Mouse (Mus musculus): Measurements from ENCODE around the gene Arl2bp.

GRCm38 (mm10) chr8:94702844-94703813 lies 36.7 kb downstream of the Arl2bp start:
- TF ChIP-seq CTCF (IDR thresholded peaks at IDR 0.05; ENCODE audit: low read depth) (peak; percentile 97), EP300 (IDR thresholded peaks at IDR 0.05; ENCODE audit: low read depth) (no peak)
